Mouse (Mus musculus): ENCODE data around the gene Ctns.

The Ctns gene

GRCm38 (mm10) chr11:73198603-73199229 lies at the start of gene Ctns:
TSS of gene Ctns (minus strand) at chr11:73199042.
- DNase-seq, result peak; percentile 73

- no peak for DNase-seq
Measured at GRCm38 (mm10) chr11:73242777-73243176, 43.9 kb upstream of the Ctns start.

- no peak for DNase-seq
Measured at GRCm38 (mm10) chr11:73242199-73242598, 43.4 kb upstream of the Ctns start.

DNA sequence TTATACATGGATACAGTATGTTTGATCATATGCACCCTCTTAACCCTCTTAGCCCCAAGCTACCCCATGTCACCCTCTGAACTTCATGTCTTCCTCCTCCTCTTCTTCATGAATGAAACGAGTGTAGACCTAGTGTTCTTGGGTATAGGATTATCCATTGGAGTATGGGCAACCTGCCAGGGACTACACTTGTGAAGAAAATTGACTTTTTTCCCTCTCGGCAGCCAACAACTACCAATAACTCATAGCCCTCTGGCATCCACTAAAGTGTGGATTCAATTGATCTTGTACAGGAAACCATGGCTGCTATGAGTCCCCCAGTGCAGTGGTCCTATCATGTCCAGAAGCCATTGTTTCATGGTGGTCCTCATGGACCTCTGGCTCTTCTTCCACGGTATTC lies 37.9 kb upstream of the Ctns start:
- no peak for DNase-seq

DNA sequence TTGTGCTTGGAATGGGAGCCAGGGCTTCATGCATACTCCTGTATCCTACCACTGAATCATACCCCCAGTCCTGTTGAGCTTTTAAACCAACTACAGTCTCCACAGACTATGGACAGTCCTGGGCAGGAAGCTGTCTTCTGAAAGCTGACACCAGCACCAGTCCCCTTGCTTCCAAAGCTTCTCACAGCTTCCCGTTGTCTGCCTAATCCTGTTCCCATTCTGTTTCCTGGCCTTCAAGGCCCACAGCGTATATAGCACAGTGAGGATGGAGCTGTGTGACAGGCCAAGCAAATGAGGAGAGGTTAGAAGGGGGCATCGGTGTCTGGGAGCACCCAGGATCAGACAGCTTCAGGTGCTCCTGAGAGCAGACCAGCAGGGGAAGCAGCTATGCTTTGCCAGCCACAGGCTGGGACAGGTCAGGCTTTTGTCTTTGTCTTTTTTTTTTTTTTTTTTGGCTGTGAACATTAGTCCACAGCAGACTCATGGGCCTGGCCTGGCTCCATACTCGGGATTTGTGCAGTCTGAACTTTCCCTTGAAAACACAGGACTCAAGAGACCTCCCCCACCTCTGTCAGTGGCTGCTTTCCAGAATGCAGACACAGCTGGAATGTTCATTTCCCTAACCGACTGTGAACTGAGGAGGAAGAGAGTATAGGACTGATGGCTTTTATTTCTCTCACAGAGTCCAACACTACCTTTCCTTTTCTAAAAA lies 37.3 kb upstream of the Ctns start:
- no peak for DNase-seq

DNA sequence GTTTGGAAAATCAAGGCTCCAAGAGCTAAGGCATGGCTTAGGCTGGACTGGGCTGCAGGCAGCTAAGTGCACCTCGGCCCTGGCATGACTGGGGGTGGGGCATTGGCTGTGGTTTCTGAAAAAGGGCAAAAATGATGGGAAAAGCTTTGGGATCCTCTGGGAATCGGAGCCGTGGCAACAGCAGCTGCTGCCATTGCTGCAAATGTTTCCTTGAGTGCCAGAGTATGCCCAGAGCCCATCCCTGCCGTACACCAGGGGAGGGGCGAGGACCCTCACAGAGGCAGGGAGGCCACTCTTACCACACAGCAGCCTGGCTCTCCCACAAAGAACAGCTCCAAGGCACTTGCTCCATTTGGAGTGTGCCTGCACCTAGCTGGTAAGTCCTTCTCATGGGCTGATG lies 35.1 kb upstream of the Ctns start, which contains the start of gene Trpv1:
Gene Trpv1 (plus strand): TSS at position 301 of the 400 bp plus-strand sequence.
- no peak for DNase-seq

DNA sequence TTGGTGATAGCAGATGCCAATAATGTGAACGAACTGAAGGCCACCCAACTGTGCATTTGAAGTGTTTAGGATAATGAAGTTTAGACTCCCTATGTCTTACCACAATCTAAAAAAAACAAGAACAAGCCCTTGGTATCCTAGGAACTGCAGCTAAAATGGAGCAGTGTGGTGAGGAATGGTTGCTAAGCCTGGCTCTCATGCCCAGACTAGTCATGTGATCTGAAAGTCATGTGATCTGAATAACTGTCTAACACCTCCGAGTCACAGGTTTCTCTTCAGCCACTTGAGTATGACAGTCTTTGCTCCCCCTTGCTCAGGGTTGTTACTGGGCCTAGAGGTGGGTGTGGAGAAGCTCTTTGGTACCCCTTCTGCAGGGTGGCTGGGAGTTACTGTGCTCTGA lies 33.7 kb upstream of the Ctns start:
- no peak for DNase-seq

DNA sequence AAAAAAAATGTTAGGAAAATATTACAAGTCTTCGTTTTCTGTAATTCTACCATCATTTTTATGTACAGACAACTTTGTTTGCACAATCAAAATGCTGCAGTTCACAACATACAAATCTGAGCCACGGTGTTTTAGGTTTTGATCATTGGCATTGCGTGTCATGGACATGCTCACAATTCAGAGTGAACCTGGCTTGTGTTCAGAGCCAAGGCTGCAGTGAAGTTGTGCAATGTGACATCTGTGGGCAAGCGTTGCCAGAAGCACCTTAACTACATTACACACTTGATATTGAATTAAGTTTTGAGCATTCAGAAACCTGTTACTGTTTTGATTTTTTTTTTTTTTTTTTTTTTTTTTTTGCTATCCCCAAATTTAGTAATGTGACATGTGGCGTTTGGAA lies 31.2 kb upstream of the Ctns start:
- no peak for DNase-seq

- no peak for DNase-seq
Measured at GRCm38 (mm10) chr11:73228881-73229280, 30.0 kb upstream of the Ctns start.

DNA sequence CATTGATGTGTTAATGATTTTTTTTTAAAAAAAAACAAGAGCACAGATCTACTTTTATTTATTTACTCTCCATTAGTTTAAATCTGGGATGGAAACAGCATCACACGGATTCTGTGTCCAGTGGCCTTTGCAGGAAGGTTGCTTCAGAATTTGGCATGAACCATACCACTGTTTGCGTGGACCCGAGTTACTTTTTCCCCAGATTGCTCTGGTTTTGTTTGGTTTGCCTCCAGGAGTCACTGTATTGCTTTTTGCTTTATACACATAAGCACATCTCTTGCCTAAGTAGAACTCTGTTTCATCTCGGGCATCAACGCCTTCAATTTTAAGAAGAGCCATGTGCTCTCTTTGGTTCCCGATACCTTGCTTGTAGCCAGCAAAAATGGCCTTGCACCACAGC lies 27.0 kb upstream of the Ctns start:
- no peak for DNase-seq

GRCm38 (mm10) chr11:73223966-73224365 lies 25.1 kb upstream of the Ctns start:
- DNase-seq, result no peak

DNA sequence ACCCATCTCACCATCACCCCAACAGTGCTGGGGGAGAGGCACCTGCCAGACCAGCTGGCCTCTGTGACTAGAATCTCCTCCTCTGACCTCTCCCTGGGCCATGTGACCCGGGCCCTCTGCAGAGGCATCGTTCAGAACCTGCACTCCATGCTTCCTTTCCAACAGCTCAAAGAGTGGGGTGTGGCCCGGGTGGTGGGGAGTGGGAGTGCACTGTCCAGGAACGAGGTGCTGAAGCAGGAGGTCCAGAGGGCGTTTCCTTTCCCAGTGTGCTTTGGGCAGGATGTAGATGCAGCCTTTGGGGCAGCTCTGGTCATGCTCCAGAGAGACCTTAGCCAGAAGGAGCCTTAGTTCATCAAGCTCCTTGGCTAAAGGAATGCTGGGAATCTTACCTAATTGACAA lies 24.0 kb upstream of the Ctns start:
- no peak for DNase-seq

DNA sequence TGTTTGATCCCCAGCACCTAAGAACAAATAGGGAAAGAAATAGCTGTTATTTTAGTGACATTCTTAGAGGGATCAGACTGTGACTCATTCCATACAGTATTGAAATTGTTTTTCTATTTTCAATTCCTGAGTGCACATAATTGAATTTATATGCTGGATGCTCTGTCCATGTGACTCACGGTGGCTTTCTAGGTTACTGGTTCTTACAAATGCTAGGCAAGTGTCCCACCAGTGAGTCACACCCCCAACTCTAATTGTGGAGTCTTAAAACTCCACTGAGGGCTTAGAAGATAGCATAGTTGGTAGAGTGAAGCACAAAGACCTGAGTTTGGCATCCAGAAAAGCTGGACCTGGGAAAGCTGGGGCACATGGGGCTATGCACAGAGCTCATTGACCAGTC lies 21.8 kb upstream of the Ctns start:
- no peak for DNase-seq

GRCm38 (mm10) chr11:73219671-73220070 lies 20.8 kb upstream of the Ctns start:
- DNase-seq, result no peak

GRCm38 (mm10) chr11:73213956-73214355 lies 15.1 kb upstream of the Ctns start:
- DNase-seq, result no peak

GRCm38 (mm10) chr11:73207621-73208020 lies 8.8 kb upstream of the Ctns start:
- DNase-seq, result no peak

DNA sequence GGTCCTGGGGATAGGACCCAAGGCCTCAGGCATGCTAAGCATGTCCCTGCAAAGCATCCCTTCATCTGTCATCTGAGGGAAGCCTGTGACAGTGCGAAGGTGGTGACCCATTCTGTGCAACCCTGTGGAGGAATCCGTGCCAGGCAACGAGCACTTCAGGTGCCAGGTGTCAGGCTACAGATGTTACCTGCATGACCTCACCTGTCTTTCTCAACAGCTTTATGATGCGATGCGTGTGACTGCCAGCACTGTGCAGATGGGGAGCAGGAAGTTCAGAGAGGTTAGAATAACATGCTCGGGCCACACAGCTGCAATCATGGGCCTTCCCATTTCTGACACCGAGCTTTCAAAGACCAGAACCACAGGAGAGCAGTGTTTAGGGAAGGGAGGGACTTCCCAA lies 6.4 kb upstream of the Ctns start:
- no peak for DNase-seq

DNA sequence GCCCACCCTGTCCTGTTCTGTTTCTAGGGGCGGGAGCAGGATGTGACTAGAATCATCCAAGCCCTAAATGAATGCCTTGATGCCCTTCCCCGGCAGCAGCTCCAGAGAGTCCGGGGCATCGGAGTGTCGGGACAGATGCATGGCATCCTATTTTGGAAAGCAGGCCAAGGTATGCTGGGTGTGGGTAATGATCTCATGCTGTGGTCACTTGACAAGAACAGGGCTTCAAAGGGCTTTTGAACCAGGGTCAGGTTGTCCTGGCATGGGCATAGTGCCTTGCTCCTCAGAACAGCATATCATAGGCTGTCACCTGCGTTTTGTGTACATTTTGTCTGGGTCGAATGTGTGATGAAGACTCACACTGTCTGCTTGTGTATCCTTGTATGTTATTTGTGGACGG lies 5.1 kb upstream of the Ctns start:
- DNase-seq, result no peak

- no peak for DNase-seq
Measured at GRCm38 (mm10) chr11:73201597-73201996, 2.8 kb upstream of the Ctns start.

DNA sequence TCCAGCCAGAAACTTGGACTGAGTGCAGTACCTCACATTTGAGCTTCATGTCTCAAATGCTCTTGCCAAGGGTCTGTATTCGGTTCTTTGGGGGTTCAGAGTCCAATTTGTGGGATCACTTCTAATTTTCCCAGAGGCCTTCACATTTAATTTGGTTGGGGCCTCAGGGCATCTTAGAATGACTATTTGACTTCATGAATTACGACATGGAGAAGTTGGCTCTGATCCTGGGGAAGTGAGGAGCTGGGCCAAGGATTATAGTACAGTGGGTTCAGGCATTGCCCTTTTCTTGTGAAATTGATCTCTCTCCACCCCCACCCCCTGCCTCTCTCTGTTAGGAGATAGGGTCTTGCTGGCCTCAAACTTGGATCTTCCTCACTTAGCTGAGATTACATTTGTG lies 2.2 kb upstream of the Ctns start:
- no peak for DNase-seq

- DNase-seq, result no peak
Measured at GRCm38 (mm10) chr11:73199879-73200278, 1.0 kb upstream of the Ctns start.

DNA sequence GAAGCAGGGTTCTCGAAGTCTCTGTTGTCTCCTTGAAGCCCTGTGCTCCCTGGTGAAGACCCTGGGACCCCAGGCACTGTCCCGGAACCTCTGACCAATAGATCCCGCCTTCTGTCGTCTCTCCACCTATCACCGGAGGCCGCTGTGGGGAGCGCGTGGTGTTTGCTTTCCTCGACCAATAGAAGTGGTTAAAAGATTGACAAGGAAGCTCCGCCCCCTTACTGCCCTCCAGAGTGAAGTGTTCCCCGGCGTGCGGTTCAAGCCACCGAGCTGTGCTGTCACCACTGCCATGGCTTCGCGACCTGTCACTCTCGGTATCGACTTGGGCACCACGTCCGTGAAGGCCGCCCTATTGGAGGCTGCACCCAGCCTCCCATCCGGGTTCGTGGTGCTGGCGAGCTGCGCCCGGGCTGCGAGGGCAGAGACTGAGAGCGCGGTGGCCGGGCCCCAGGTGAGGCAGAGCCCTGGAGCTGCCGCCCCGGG lies 429 bp upstream of the Ctns start, which contains the start of gene Shpk:
Gene Shpk (plus strand): TSS at position 231 of the 483 bp plus-strand sequence.
- peak; percentile 93 for DNase-seq

DNA sequence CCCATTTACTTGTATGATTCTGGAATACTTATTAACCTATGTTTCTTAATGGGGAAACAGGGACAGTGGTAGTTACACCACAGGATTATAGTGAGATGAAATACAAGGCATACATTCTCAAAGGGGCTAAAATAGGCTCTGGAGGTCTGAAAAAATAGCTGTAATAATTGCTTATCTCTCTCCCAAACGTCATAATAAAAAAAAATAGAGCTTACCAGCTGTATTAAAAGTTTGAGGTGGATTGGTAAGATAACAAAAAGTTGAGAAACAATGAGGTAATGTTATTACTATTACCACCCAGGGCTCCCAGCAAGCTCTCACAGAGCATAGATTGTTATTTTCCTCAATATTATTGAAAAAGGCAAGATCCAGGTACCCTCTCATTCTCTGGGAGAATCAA lies 652 bp downstream of the Ctns start:
- no peak for DNase-seq

DNA sequence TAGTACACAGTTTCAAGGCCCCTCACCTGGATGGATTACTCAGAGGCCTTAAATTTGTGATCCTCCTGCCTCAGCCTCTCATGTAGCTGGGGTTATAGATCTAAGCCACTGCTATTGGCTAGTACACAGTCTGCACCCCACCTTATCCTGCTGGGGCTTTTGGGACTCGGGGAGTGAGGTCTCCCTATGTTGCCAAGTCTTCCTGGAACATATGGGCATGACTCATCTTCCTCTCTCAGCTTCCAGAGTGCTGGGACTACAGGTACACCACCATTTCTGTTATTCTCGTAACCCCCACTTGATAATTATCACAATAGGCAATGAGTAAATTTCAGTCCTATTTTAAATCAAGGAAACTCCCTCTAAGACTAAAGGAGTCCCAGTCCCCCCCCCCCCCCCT lies 4.4 kb downstream of the Ctns start:
- no peak for DNase-seq

DNA sequence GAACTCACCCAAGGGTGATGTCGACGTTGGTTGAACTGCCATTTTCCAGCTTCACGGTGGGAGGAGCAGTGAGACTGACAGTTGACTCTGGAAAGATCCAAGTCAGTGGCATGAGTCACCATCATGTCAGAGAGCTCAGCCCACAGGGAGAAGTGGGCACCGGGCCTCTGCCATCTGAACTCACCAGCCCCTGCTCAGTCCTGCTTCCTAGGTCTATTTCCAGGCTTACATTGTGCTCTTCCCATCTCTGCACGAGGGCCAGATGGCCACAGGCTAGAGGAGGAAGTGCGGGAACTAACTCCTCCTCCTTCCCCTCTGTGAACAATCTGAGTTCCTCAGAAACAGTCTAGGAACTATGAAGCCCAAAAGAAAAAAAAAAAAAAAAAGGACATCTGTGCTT lies 5.8 kb downstream of the Ctns start:
- DNase-seq, result no peak
